Mouse (Mus musculus) MEL (cell line): ENCODE results near the gene Zeb2. TPM values are rescaled to one million over a fixed set of nuclear protein-coding genes. Genes with fewer than 3 reads are reported as not detected.

Source experiments
- DNase-seq: peaks from one replicate; pipeline ENCODE4 v3.0.0; 2011; ENCODE audit warnings: low read depth, low spot score
- H3K27ac ChIP-seq: 2 replicates; pipeline ENCODE4 v1.5.1; 2012; ENCODE audit warnings: low read depth, mild to moderate bottlenecking, control low read depth, low read length, moderate library complexity; ENCODE audit not compliant: control insufficient read depth
- H3K27me3 ChIP-seq, 2 experiments: fragments of 150-350 bp in 1 of 2; sonication (generic) in 1 of 2; 2 replicates each; pipeline ENCODE4 v1.6.1; 2012; ENCODE audit warnings: low read length in 2 of 2, mild to moderate bottlenecking in 2 of 2, improper control_type of control experiment in 1 of 2, moderate library complexity in 1 of 2; ENCODE audit not compliant: insufficient read depth in 2 of 2, control insufficient read depth in 1 of 2
- H3K36me3 ChIP-seq, 2 experiments: 2 replicates each; pipeline ENCODE4 v1.6.1; 2012 to 2014; ENCODE audit warnings: low read length in 2 of 2, improper control_type of control experiment in 1 of 2, inconsistent platforms in 1 of 2, mild to moderate bottlenecking in 1 of 2; ENCODE audit not compliant: insufficient read depth in 2 of 2, control insufficient read depth in 1 of 2
- H3K4me1 ChIP-seq, 2 experiments: fragments of 150-350 bp in 1 of 2; sonication (generic) in 1 of 2; 2 replicates each; pipeline ENCODE4 v1.6.1; 2012; ENCODE audit warnings: low read length in 2 of 2, improper control_type of control experiment in 1 of 2, mild to moderate bottlenecking in 1 of 2; ENCODE audit not compliant: insufficient read depth in 2 of 2, control insufficient read depth in 1 of 2
- H3K4me3 ChIP-seq, 2 experiments: fragments of 150-350 bp in 1 of 2; sonication (generic) in 1 of 2; 2 replicates each; pipeline ENCODE4 v1.5.1; 2012; ENCODE audit warnings: low read depth in 2 of 2, low read length in 2 of 2, mild to moderate bottlenecking in 2 of 2, moderate library complexity in 2 of 2, control low read depth in 1 of 2, improper control_type of control experiment in 1 of 2; ENCODE audit not compliant: control insufficient read depth in 1 of 2, insufficient read depth in 1 of 2
- H3K79me2 ChIP-seq: 2 replicates; pipeline ENCODE4 v1.6.1; 2012; ENCODE audit warnings: mild to moderate bottlenecking, low read length, moderate library complexity; ENCODE audit not compliant: control insufficient read depth, poor library complexity, insufficient read depth
- H3K9ac ChIP-seq: 2 replicates; pipeline ENCODE4 v1.6.1; 2012; ENCODE audit warnings: low read depth, mild to moderate bottlenecking, control low read depth, low read length, moderate library complexity; ENCODE audit not compliant: control insufficient read depth, poor library complexity, severe bottlenecking
- H3K9me3 ChIP-seq: fragments of 150-350 bp; sonication (generic); replicated peaks from 2 replicates; pipeline ENCODE4 v1.6.1; 2012; ENCODE audit warnings: mild to moderate bottlenecking, low read length, improper control_type of control experiment, moderate library complexity; ENCODE audit not compliant: insufficient read depth
- CHD1 ChIP-seq: IDR thresholded peaks from 2 replicates; pipeline ENCODE4 v1.6.1; 2012; ENCODE audit warnings: low read depth, mild to moderate bottlenecking, inconsistent platforms, low read length, improper control_type of control experiment
- CHD2 ChIP-seq: IDR thresholded peaks from 2 replicates; pipeline ENCODE4 v1.6.1; 2011; ENCODE audit warnings: low read length, improper control_type of control experiment
- E2F4 ChIP-seq: IDR thresholded peaks from 2 replicates; pipeline ENCODE4 v1.6.1; 2011; ENCODE audit warnings: low read depth, low read length, improper control_type of control experiment, borderline replicate concordance
- ELF1 ChIP-seq: IDR thresholded peaks from 2 replicates; pipeline ENCODE4 v1.6.1; 2014; ENCODE audit warnings: low read depth, mild to moderate bottlenecking, inconsistent platforms, low read length, improper control_type of control experiment, moderate library complexity
- EP300 ChIP-seq, 2 experiments: IDR thresholded peaks; 2 replicates each; pipeline ENCODE4 v1.6.1; 2011; ENCODE audit warnings: improper control_type of control experiment in 2 of 2, low read length in 2 of 2, low read depth in 1 of 2, mild to moderate bottlenecking in 1 of 2
- ETS1 ChIP-seq: IDR thresholded peaks from 2 replicates; pipeline ENCODE4 v1.6.1; 2012; ENCODE audit warnings: low read depth, mild to moderate bottlenecking, inconsistent platforms, low read length, improper control_type of control experiment, moderate library complexity
- HCFC1 ChIP-seq: IDR thresholded peaks from 2 replicates; pipeline ENCODE4 v1.6.1; 2012; ENCODE audit warnings: low read depth, mild to moderate bottlenecking, inconsistent platforms, low read length, improper control_type of control experiment, moderate library complexity
- JUND ChIP-seq: IDR thresholded peaks from 2 replicates; pipeline ENCODE4 v1.6.1; 2011; ENCODE audit warnings: low read depth, mild to moderate bottlenecking, improper control_type of control experiment, low read length
- MAFK ChIP-seq: IDR thresholded peaks from 2 replicates; pipeline ENCODE4 v1.6.1; 2011; ENCODE audit warnings: low read depth, mild to moderate bottlenecking, low read length, improper control_type of control experiment, borderline replicate concordance
- MAX ChIP-seq: IDR thresholded peaks from 2 replicates; pipeline ENCODE4 v1.6.1; 2011; ENCODE audit warnings: low read length, improper control_type of control experiment
- MAZ ChIP-seq: IDR thresholded peaks from 2 replicates; pipeline ENCODE4 v1.6.1; 2012; ENCODE audit warnings: low read depth, mild to moderate bottlenecking, inconsistent platforms, low read length, improper control_type of control experiment
- MEF2A ChIP-seq: IDR thresholded peaks from 2 replicates; pipeline ENCODE4 v1.6.1; 2014; ENCODE audit warnings: low read depth, mild to moderate bottlenecking, inconsistent platforms, low read length, improper control_type of control experiment; ENCODE audit not compliant: poor library complexity, insufficient replicate concordance, severe bottlenecking; ENCODE audit errors: extremely low read depth
- MYC ChIP-seq: IDR thresholded peaks from 2 replicates; pipeline ENCODE4 v1.6.1; 2011; ENCODE audit warnings: low read depth, mild to moderate bottlenecking, low read length, improper control_type of control experiment, moderate library complexity
- NELFE ChIP-seq: IDR thresholded peaks from 2 replicates; pipeline ENCODE4 v1.6.1; 2011; ENCODE audit warnings: low read depth, low read length, improper control_type of control experiment
- RAD21 ChIP-seq: IDR thresholded peaks from 2 replicates; pipeline ENCODE4 v1.6.1; 2011; ENCODE audit warnings: mild to moderate bottlenecking, low read depth, low read length, improper control_type of control experiment
- RCOR1 ChIP-seq: IDR thresholded peaks from 2 replicates; pipeline ENCODE4 v1.6.1; 2012; ENCODE audit warnings: low read depth, mild to moderate bottlenecking, inconsistent platforms, low read length, improper control_type of control experiment
- SIN3A ChIP-seq: IDR thresholded peaks from 2 replicates; pipeline ENCODE4 v1.6.1; 2012; ENCODE audit warnings: low read length, improper control_type of control experiment, inconsistent platforms
- TCF12 ChIP-seq: IDR thresholded peaks from 2 replicates; pipeline ENCODE4 v1.6.1; 2014; ENCODE audit warnings: low read depth, mild to moderate bottlenecking, inconsistent platforms, low read length, improper control_type of control experiment, moderate library complexity
- USF1 ChIP-seq: IDR thresholded peaks from 2 replicates; pipeline ENCODE4 v1.6.1; 2014; ENCODE audit warnings: low read depth, mild to moderate bottlenecking, inconsistent platforms, low read length, improper control_type of control experiment, moderate library complexity
- USF2 ChIP-seq, 2 experiments: IDR thresholded peaks; 2 replicates each; pipeline ENCODE4 v1.6.1; 2011 to 2012; ENCODE audit warnings: improper control_type of control experiment in 2 of 2, low read length in 2 of 2, borderline replicate concordance in 1 of 2, inconsistent platforms in 1 of 2, low read depth in 1 of 2, mild to moderate bottlenecking in 1 of 2; ENCODE audit not compliant: insufficient read depth in 1 of 2
- ZC3H11A ChIP-seq: IDR thresholded peaks from 2 replicates; pipeline ENCODE4 v1.6.1; 2012; ENCODE audit warnings: low read depth, mild to moderate bottlenecking, inconsistent platforms, low read length, improper control_type of control experiment
- ZKSCAN1 ChIP-seq: IDR thresholded peaks from 2 replicates; pipeline ENCODE4 v1.6.1; 2012; ENCODE audit warnings: low read depth, mild to moderate bottlenecking, inconsistent platforms, low read length, improper control_type of control experiment, moderate library complexity
- ZMIZ1 ChIP-seq: IDR thresholded peaks from 2 replicates; pipeline ENCODE4 v1.6.1; 2012; ENCODE audit warnings: low read depth, mild to moderate bottlenecking, inconsistent platforms, low read length, improper control_type of control experiment, moderate library complexity
- polyA plus RNA-seq, 2 experiments: library from polyadenylated mRNA; stranded (reverse) in 1 of 2; unstranded in 1 of 2; fragments of >175 nt in 1 of 2; fragments of >200 nt in 1 of 2; gene quantifications; 2 replicates each; pipeline versions ENCODE4 v1.2.1 to v1.2.4; 2012; ENCODE audit warnings: low replicate concordance in 2 of 2, low read depth in 1 of 2; ENCODE audit not compliant: insufficient read length in 2 of 2, insufficient read depth in 1 of 2, missing spikeins in 1 of 2
- total RNA-seq: library from RNA; depleted of rRNA; stranded (reverse); fragments of 300-350 nt; gene quantifications from 2 replicates; pipeline ENCODE4 v1.2.3, GENCODE M21; 2012

The Zeb2 gene
- total and polyA plus RNA-seq, 3 experiments: 12.8 to 12.9 TPM; not detected in 1

DNA sequence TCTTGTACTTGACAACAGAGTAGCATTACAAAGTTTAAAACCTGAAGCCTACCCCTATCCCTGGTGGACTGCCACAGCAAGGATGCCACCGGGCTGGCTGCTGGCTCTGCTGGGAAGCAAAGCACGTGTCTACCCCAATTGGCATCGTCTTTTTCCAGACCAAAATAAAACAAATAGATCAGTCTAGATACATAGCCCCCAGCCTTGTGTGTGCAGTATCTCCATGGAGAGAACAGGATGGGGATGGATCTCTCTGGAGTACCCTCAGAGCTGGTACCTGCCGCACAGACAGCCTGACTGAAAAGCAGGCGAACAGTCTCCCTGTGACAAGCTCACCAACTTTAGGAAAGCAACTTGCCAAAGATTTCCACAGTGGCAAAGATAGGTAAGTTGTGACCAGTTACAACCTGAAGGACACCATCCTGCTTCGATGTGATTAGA, 11.9 kb downstream of the Zeb2 start:
- H3K4me1 ChIP-seq: peaks cover 20 to 30% of the 10 kb centered on the region in 2 experiments
- H3K9me3 ChIP-seq: no peaks in the 10 kb centered on the region
- no peak overlapping the region for H3K9ac ChIP-seq
- TF ChIP-seq RCOR1 (no peak), SIN3A (no peak), RAD21 (no peak), NELFE (no peak), ELF1 (no peak), EP300 (IDR thresholded peaks at IDR 0.05; ENCODE audit: low read depth in 1 of 2, low read length in 2 of 2) (no peak), ZMIZ1 (no peak), MYC (no peak), MEF2A (no peak), CHD1 (no peak), USF2 (IDR thresholded peaks at IDR 0.05; ENCODE audit: borderline replicate concordance in 1 of 2, insufficient read depth in 1 of 2, low read depth in 1 of 2, low read length in 2 of 2) (no peak), CHD2 (no peak), USF1 (no peak), ZC3H11A (no peak), HCFC1 (no peak), ETS1 (no peak), MAFK (no peak), E2F4 (no peak)
- H3K27ac ChIP-seq: no peak overlapping the region
- no peak overlapping the region for H3K4me3 ChIP-seq
- peaks cover 2 to 37% of the 10 kb centered on the region in 2 experiments; a peak in 3 of 4 replicates for H3K36me3 ChIP-seq
- no peaks in the 10 kb centered on the region for H3K27me3 ChIP-seq
- peaks cover 72% of the 10 kb centered on the region for H3K79me2 ChIP-seq
- no peak for DNase-seq

DNA sequence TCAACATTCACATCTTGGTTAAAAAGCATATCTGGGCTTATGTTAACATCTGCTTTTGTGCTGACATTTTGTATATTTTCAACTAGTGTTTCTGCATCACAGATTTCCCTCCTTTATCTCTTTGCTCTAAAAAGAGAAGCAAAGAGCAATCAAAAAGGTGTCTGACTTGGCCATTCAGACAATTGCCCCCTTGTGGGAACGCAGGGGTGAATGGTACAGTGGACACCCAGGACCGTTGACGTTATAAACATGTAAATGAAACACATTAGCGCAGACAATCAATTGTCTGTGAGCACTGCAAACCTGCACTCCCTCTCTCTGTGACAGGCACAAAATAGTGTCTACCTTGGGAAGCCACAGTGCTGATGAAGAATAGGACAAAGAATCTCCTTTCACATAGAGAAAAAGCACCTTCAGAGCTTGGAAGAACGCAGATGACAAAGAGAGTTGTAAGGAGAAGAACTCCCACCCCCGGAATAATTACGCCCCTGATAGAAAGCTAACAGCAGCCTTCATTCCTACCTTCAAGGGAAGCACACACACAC, 12.6 kb downstream of the Zeb2 start:
- H3K9ac ChIP-seq: no peak overlapping the region
- H3K36me3 ChIP-seq: peaks cover 2 to 44% of the 10 kb centered on the region in 2 experiments; a peak in 3 of 4 replicates
- peaks cover 67% of the 10 kb centered on the region for H3K79me2 ChIP-seq
- no peaks in the 10 kb centered on the region for H3K27me3 ChIP-seq
- TF ChIP-seq USF2 (IDR thresholded peaks at IDR 0.05; ENCODE audit: borderline replicate concordance in 1 of 2, insufficient read depth in 1 of 2, low read depth in 1 of 2, low read length in 2 of 2) (no peak), ZKSCAN1 (no peak), MAZ (no peak), TCF12 (no peak), MAX (no peak), JUND (no peak), E2F4 (no peak), SIN3A (no peak), CHD2 (no peak), RAD21 (no peak)
- H3K4me3 ChIP-seq: no peak overlapping the region
- no peak overlapping the region for H3K27ac ChIP-seq
- no peak for DNase-seq
- no peaks in the 10 kb centered on the region for H3K9me3 ChIP-seq
- H3K4me1 ChIP-seq: peaks cover 27 to 35% of the 10 kb centered on the region in 2 experiments
